Mouse (Mus musculus) forebrain, postnatal 0 days (tissue): Measurements from ENCODE around the gene Efhc1. TPM values are rescaled to one million over a fixed set of nuclear protein-coding genes. Genes with fewer than 3 reads are reported as not detected.

Experiments
- ATAC-seq: fragments of 200-750 bp; cut with Nextera tagmentation; 2 replicates; pipeline ENCODE4 v1.8.0; 2017; ENCODE audit warnings: mild to moderate bottlenecking, moderate library complexity
- DNase-seq: peaks from one replicate; pipeline ENCODE4 v3.0.0-alpha.2; 2015
- H3K27ac ChIP-seq: fragments of 300-500 bp; sonication (generic); 2 replicates; pipeline ENCODE4 v1.5.1; 2014; ENCODE audit warnings: low read depth, mild to moderate bottlenecking, antibody characterized with exemption, low read length, moderate library complexity, mixed read lengths
- H3K27me3 ChIP-seq: fragments of 300-500 bp; sonication (generic); 2 replicates; pipeline ENCODE4 v1.6.1; 2014; ENCODE audit warnings: mild to moderate bottlenecking, low read length, mixed read lengths; ENCODE audit not compliant: insufficient read depth
- H3K36me3 ChIP-seq: fragments of 300-500 bp; sonication (generic); 2 replicates; pipeline ENCODE4 v1.6.1; 2014; ENCODE audit warnings: mild to moderate bottlenecking, moderate library complexity; ENCODE audit not compliant: insufficient read depth
- H3K4me1 ChIP-seq: fragments of 300-500 bp; sonication (generic); 2 replicates; pipeline ENCODE4 v1.6.1; 2014; ENCODE audit warnings: antibody characterized with exemption; ENCODE audit not compliant: insufficient read depth
- H3K4me2 ChIP-seq: fragments of 300-500 bp; sonication (generic); 2 replicates; pipeline ENCODE4 v1.6.1; 2014; ENCODE audit warnings: low read depth, mild to moderate bottlenecking, moderate library complexity
- H3K4me3 ChIP-seq: fragments of 300-500 bp; sonication (generic); 2 replicates; pipeline ENCODE4 v1.5.1; 2014; ENCODE audit warnings: low read depth, low read length, mixed read lengths
- H3K9ac ChIP-seq: fragments of 300-500 bp; sonication (generic); 2 replicates; pipeline ENCODE4 v1.6.1; 2014; ENCODE audit warnings: mild to moderate bottlenecking
- H3K9me3 ChIP-seq: fragments of 300-500 bp; sonication (generic); 2 replicates; pipeline ENCODE4 v1.6.1; 2016; ENCODE audit warnings: low read length
- CTCF ChIP-seq: sonication (generic); IDR thresholded peaks from 2 replicates; pipeline ENCODE4 v1.5.1; 2016; ENCODE audit warnings: antibody characterized with exemption, control low read depth, low read depth
- WGBS: fragments of 180-500 bp; shearing (Covaris S2); extraction: QIAGEN DNeasy Blood & Tissue Kit; methylation state at CpG from one replicate; pipeline ENCODE4 v1.1.7; 2014; 5-methylcytosine and 5-hydroxymethylcytosine counted together
- polyA plus RNA-seq: library from polyadenylated mRNA; unstranded; fragments of >200 nt; fragmentation: Nextera tagmentation; extraction: Ambion mirVana; gene quantifications from 2 replicates; pipeline ENCODE4 v1.2.1, GENCODE M21; 2015
- total RNA-seq: library from RNA; depleted of rRNA; stranded (reverse); fragments of >200 nt; gene quantifications from 2 replicates; pipeline ENCODE4 v1.2.3, GENCODE M21; 2014

The Efhc1 gene
- total and polyA plus RNA-seq, 2 experiments from 2014 or later, result 3.1 to 7.6 TPM

- H3K9ac ChIP-seq, result no peak overlapping the region
- WGBS, result 83% methylated on average over 4 of the region's 4 CpGs
- TF ChIP-seq CTCF, result no peak
- no peak for DNase-seq
- ATAC-seq, result no peak
- H3K4me2 ChIP-seq, result no peak overlapping the region
- no peaks in the 10 kb centered on the region for H3K36me3 ChIP-seq
- H3K27me3 ChIP-seq, result no peaks in the 10 kb centered on the region
- H3K4me1 ChIP-seq, result peaks cover 7% of the 10 kb centered on the region; the same call in 1 of the 2 replicates
- H3K4me3 ChIP-seq, result no peak overlapping the region
- no peaks in the 10 kb centered on the region for H3K9me3 ChIP-seq
- no peak overlapping the region for H3K27ac ChIP-seq
Observed at GRCm38 (mm10) chr1:20926376-20926775, 25.1 kb upstream of the Efhc1 start.

DNA sequence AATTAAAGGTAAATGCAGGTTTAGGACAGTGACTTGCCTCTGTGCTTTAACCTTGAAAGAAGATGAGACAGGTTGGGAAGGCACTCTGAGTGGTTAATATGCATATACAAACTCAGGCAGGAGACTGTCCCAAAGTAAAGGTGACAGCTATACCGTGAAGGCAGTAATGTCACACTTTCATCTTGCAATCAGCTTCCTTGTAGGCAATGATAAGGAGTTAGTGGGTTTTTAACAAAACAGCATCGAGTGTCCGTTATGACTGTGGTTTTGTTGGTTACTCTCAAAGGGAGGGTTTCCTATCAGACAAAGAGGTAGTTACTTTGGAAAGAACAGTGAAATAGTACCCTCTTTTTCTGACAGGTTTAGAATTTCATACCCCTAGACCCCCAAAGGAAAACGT is 22.9 kb upstream of the Efhc1 start:
- no peak overlapping the region for H3K27ac ChIP-seq
- H3K9ac ChIP-seq, result no peak overlapping the region
- WGBS, result 81% methylated on average over 4 of the region's 4 CpGs

DNA sequence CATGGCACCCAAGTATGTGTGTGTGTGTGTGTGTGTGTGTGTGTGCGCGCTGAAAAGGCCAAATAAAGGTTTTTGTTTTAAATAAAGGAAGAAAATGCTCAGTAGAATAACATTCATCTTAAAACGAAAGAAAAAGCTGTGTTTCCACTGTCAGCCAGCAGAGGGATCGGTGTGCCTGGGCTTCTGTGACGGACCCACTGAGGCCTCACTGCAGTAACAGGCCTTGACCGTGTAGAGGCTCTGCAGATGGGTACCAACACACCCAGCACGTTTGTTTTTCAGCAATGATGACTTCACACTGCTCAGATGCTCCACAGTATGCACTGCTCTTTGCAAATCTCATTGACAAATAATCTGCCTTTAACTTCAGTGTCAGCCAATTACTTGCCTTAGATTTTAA is 18.0 kb upstream of the Efhc1 start:
- DNase-seq (peak; percentile 77), ATAC-seq (peak; percentile 97)
- Histone ChIP-seq H3K4me3 (no peak overlapping the region), H3K36me3 (peaks cover 13% of the 10 kb centered on the region), H3K4me2 (no peak overlapping the region), H3K27ac (no peak overlapping the region), H3K4me1 (no peaks in the 10 kb centered on the region), H3K9ac (no peak overlapping the region), H3K27me3 (no peaks in the 10 kb centered on the region), H3K9me3 (no peaks in the 10 kb centered on the region)
- 25% methylated on average over 7 of the region's 7 CpGs for WGBS
- peak; percentile 86 for TF ChIP-seq CTCF

More for the DNA sequence above, 22.9 kb upstream of the Efhc1 start:
- H3K4me2 ChIP-seq, result no peak overlapping the region
- no peak overlapping the region for H3K4me3 ChIP-seq
- no peaks in the 10 kb centered on the region for H3K36me3 ChIP-seq
- no peaks in the 10 kb centered on the region for H3K4me1 ChIP-seq
- ATAC-seq (no peak), DNase-seq (no peak)
- no peaks in the 10 kb centered on the region for H3K27me3 ChIP-seq
- no peaks in the 10 kb centered on the region for H3K9me3 ChIP-seq
- no peak for TF ChIP-seq CTCF

GRCm38 (mm10) chr1:20935106-20935505 is 16.3 kb upstream of the Efhc1 start:
- ATAC-seq (0 out of 2 replicates have a peak, but pooled peaks have one; percentile 12), DNase-seq (no peak)
- Histone ChIP-seq H3K36me3 (peaks cover 13% of the 10 kb centered on the region), H3K4me3 (no peak overlapping the region), H3K27ac (no peak overlapping the region), H3K27me3 (no peaks in the 10 kb centered on the region), H3K9ac (no peak overlapping the region), H3K4me1 (no peaks in the 10 kb centered on the region), H3K9me3 (no peaks in the 10 kb centered on the region), H3K4me2 (no peak overlapping the region)
- 73% methylated on average over 22 of the region's 22 CpGs for WGBS
- TF ChIP-seq CTCF, result no peak

- Histone ChIP-seq H3K4me2 (no peak overlapping the region), H3K27ac (no peak overlapping the region), H3K4me1 (0 out of 2 replicates have a peak, but pooled peaks cover 6% of the 10 kb centered on the region), H3K27me3 (no peaks in the 10 kb centered on the region), H3K36me3 (peaks cover 13% of the 10 kb centered on the region), H3K4me3 (no peak overlapping the region), H3K9me3 (no peaks in the 10 kb centered on the region), H3K9ac (no peak overlapping the region)
- peak; percentile 89 for TF ChIP-seq CTCF
- 25% methylated on average over 3 of the region's 3 CpGs for WGBS
- DNase-seq (peak; percentile 85), ATAC-seq (peak; percentile 66; the same call in 1 of the 2 replicates)
Observed at GRCm38 (mm10) chr1:20939046-20939445, 12.4 kb upstream of the Efhc1 start.

DNA sequence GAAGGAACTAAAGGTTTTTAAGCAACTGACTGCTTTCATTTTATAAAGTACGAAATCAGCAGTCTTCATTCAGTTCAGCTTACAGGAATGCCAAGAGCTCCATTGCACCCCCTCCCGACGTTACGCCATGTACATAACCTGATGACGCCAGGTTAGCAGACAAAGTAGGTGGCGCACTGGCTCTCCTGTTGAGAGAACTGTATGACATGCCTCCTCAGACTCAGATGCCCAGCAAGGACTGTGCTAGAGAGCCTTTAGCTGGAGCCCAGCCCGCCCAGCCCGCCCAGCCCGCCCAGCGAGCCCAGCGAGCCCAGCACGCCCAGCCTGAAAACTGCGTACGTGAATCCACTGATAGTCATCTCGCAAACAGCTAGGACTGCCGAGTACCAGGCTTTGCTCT is 11.3 kb upstream of the Efhc1 start:
- no peak for TF ChIP-seq CTCF
- ATAC-seq, result no peak
- H3K9ac ChIP-seq, result no peak overlapping the region
- H3K4me3 ChIP-seq, result no peak overlapping the region
- no peaks in the 10 kb centered on the region for H3K9me3 ChIP-seq
- H3K27me3 ChIP-seq, result no peaks in the 10 kb centered on the region
- no peak overlapping the region for H3K4me2 ChIP-seq
- no peak for DNase-seq
- peaks cover 5% of the 10 kb centered on the region for H3K36me3 ChIP-seq
- no peak overlapping the region for H3K27ac ChIP-seq
- WGBS, result 66% methylated on average over 16 of the region's 16 CpGs
- 0 out of 2 replicates have a peak, but pooled peaks cover 6% of the 10 kb centered on the region for H3K4me1 ChIP-seq

DNA sequence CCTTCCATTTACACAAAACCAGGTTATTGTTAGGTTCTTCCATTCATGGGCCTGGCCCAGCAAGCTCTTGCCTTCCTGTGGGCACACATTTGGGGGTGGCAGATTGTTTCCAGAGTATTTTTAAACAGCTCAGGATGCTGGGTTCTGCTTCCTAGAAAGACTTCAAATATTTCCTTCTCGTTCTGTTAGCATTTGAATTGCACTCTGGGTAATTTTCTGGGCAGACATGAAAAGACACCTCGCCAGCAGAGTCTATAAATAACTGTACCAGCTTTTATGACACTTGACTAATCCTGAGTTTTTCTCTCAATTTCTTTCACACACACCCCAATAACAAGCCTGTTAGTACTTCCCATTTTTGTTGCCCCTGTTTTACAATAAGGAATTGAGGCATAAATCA is 10.1 kb upstream of the Efhc1 start:
- H3K27ac ChIP-seq, result 0 out of 2 replicates have a peak overlapping the region, but pooled peaks have one; percentile 5
- no peaks in the 10 kb centered on the region for H3K27me3 ChIP-seq
- H3K4me2 ChIP-seq, result no peak overlapping the region
- H3K4me1 ChIP-seq, result 0 out of 2 replicates have a peak, but pooled peaks cover 6% of the 10 kb centered on the region
- no peak for TF ChIP-seq CTCF
- ATAC-seq, result peak; percentile 65
- H3K9ac ChIP-seq, result no peak overlapping the region
- H3K4me3 ChIP-seq, result no peak overlapping the region
- no peaks in the 10 kb centered on the region for H3K9me3 ChIP-seq
- WGBS, result 27% methylated on average over 2 of the region's 2 CpGs
- peak; percentile 50 for DNase-seq
- peaks cover 4% of the 10 kb centered on the region; the same call in 1 of the 2 replicates for H3K36me3 ChIP-seq
